Mouse (Mus musculus) neural tube, embryonic 12.5 days (tissue): ENCODE results near the gene Prss12. TPM values are rescaled to one million over a fixed set of nuclear protein-coding genes. Genes with fewer than 3 reads are reported as not detected.

Experiments
- ATAC-seq: fragments of 200-750 bp; cut with Nextera tagmentation; 2 replicates; pipeline ENCODE4 v1.8.0; 2017; ENCODE audit warnings: low read depth, mild to moderate bottlenecking, moderate TSS enrichment, moderate library complexity; ENCODE audit not compliant: low FRiP score
- H3K27ac ChIP-seq: fragments of 300-500 bp; sonication (generic); 2 replicates; pipeline ENCODE4 v1.5.1; 2016
- H3K27me3 ChIP-seq: fragments of 300-500 bp; sonication (generic); replicated peaks from 2 replicates; pipeline ENCODE4 v1.6.1; 2016; ENCODE audit warnings: mild to moderate bottlenecking
- H3K36me3 ChIP-seq: fragments of 300-500 bp; sonication (generic); 2 replicates; pipeline ENCODE4 v1.6.1; 2016; ENCODE audit warnings: mild to moderate bottlenecking
- H3K4me1 ChIP-seq: fragments of 300-500 bp; sonication (generic); 2 replicates; pipeline ENCODE4 v1.6.1; 2016
- H3K4me2 ChIP-seq: fragments of 300-500 bp; sonication (generic); replicated peaks from 2 replicates; pipeline ENCODE4 v1.6.1; 2016; ENCODE audit warnings: mild to moderate bottlenecking
- H3K4me3 ChIP-seq: fragments of 300-500 bp; sonication (generic); 2 replicates; pipeline ENCODE4 v1.5.1; 2016
- H3K9ac ChIP-seq: fragments of 300-500 bp; sonication (generic); 2 replicates; pipeline ENCODE4 v1.6.1; 2016; ENCODE audit warnings: mild to moderate bottlenecking
- H3K9me3 ChIP-seq: fragments of 300-500 bp; sonication (generic); 2 replicates; pipeline ENCODE4 v1.6.1; 2016; ENCODE audit warnings: mild to moderate bottlenecking
- WGBS: fragments of 180-500 bp; shearing (Covaris S2); methylation state at CpG from one replicate; pipeline ENCODE4 v1.1.7; 2016; 5-methylcytosine and 5-hydroxymethylcytosine counted together
- polyA plus RNA-seq: library from polyadenylated mRNA; unstranded; fragments of >200 nt; fragmentation: Nextera tagmentation; extraction: Ambion mirVana; gene quantifications from 2 replicates; pipeline ENCODE4 v1.2.1, GENCODE M21; 2016

The Prss12 gene
- 12.1 and 13.0 TPM in 2 replicates for polyA plus RNA-seq

DNA sequence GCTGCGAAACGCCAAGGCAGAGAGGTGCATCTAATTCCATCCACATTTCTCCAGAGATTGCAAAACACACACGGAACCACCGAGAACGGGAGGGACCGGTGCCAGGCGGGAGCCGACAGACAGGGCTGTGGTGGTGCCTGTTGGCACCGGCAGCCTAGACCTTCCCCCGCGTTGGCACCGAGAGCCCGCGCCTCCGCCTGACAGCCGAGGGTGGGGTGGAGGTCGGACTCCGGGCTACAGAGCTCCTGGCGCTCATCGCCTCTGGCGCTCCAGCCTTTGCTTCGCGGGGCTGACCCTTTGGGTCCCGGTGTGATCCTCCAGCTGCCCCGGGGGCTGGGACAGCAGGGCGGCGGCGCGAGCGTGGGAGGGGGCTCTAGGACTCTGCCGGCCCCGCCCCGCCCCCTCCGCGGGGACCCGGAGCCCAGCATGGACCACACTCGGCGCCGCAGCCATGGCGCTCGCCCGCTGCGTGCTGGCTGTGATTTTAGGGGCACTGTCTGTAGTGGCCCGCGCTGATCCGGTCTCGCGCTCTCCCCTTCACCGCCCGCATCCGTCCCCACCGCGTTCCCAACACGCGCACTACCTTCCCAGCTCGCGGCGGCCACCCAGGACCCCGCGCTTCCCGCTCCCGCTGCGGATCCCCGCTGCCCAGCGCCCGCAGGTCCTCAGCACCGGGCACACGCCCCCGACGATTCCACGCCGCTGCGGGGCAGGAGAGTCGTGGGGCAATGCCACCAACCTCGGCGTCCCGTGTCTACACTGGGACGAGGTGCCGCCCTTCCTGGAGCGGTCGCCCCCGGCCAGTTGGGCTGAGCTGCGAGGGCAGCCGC lies at the start of gene Prss12:
TSS of gene Prss12 (plus strand) at position 206 of the 830 bp plus-strand sequence.
- peak within 1 kb of the TSS; percentile 73 for H3K4me3 ChIP-seq
- H3K27me3 ChIP-seq, result peaks cover 9% of the 10 kb centered on the region; the same call in 1 of the 2 replicates
- H3K27ac ChIP-seq, result no peak within 1 kb of the TSS
- peak within 1 kb of the TSS; percentile 65 for H3K9ac ChIP-seq
- peak within 1 kb of the TSS; percentile 100 for H3K4me2 ChIP-seq
- no peaks in the 10 kb centered on the region for H3K36me3 ChIP-seq
- WGBS, result under 1% methylated on average over 82 of the region's 84 CpGs
- peaks cover 16% of the 10 kb centered on the region for H3K4me1 ChIP-seq
- no peaks in the 10 kb centered on the region for H3K9me3 ChIP-seq
- ATAC-seq, result peak; percentile 80

DNA sequence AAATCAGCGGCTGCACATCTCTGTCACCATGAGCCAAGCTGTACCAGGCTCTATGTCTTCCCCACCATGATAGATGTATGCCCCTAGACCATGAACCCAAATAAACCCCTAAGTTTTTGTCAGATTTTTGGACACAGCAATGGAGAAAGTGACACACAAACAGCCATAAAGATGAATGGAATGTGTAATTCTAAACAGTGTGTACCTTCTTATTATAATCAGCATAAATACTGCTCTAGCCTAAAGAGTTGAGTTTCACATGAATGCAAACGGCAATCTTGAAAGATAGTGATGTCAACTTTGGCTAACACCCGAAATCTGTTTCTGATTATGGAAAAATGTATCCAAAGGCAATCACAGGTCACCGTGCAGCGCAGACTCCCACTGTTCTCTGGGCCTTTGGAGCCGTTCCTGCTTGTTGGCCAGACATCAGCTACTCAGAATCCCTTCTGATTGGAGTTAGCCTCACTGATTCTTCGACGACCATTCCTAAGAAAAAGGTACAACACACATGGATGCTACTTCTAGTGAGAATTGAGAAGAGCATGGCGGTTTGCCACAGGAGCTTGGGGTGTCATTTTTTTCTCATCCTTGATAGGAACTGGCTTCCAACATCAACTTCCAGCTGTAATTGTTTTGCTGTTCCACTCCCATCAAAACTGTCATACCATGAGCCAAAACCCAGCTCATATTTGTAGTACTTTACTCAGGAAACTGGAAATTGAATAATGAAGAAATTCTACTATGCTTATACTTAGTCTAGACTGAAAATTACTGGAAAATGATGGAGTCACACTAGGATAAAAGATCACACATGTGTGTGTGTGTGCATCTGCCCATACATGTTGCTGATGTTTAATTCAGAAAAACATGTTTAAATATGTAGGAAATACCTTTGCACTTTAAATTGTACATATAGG lies 48.9 kb upstream of the Prss12 start:
- Histone ChIP-seq H3K9me3 (no peaks in the 10 kb centered on the region), H3K4me3 (no peak overlapping the region), H3K27me3 (no peaks in the 10 kb centered on the region), H3K4me1 (no peaks in the 10 kb centered on the region), H3K4me2 (no peak overlapping the region), H3K27ac (no peak overlapping the region), H3K9ac (no peak overlapping the region), H3K36me3 (no peaks in the 10 kb centered on the region)
- 81% methylated on average over 9 of the region's 9 CpGs for WGBS
- ATAC-seq, result no peak

DNA sequence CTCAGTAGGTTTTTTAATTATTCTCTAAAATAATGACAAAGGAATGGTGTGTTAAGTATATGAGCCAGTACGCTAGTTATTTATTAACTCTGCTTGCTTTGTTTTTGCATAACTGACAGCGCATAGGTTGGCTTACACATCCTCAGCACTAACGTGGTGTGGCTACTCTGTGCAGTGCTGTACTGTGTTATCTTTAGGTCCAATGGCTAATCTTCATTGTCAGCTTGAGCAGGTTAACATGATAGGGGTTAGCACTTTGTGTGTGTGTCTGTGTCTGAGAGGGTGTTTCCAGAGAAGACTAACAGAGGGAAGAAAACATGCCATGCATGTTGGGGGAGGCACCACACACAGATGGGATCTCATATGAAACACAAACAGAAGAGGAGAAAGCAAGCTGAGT lies 41.8 kb upstream of the Prss12 start:
- Histone ChIP-seq H3K9me3 (no peaks in the 10 kb centered on the region), H3K4me1 (no peaks in the 10 kb centered on the region), H3K4me2 (no peak overlapping the region), H3K27ac (no peak overlapping the region), H3K4me3 (no peak overlapping the region), H3K9ac (no peak overlapping the region), H3K27me3 (no peaks in the 10 kb centered on the region), H3K36me3 (no peaks in the 10 kb centered on the region)
- ATAC-seq, result no peak
- WGBS, result 75% methylated on average over 3 of the region's 3 CpGs

DNA sequence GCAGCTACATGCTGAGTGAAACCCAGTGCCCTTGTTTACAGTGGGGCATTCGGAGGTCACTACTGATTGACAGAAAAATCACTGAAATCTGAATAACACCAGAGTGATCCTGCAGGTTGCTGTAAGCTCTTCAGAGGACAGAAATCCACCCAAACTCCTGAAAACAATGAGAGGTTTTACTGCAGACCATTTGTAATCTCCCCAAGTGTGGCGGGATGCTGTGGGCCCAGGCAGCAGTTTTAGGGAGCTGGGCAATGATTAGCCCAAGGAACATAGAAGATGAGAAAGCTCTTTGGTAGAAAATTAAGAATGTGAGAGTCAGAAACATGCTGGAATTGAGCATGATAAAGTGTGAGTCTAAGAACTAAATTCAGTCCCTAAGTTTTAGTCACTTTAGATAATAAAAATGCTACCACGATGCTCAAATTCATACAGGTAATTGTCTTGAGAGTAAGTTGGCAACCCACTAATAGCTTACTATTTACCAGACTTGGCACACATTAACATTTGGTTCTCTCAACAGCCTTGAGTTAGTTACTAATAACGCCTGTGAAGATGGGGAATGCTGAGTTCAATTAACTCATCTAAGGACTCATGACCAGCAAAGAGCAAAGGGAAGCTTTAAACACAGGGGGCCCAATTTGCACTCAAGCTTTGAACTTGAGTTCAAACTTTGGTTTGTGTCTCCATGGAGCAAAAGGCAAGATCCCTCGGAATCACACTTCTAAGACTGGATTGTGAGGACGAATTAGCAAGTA lies 34.7 kb upstream of the Prss12 start:
- H3K4me3 ChIP-seq, result no peak overlapping the region
- H3K27ac ChIP-seq, result no peak overlapping the region
- no peak overlapping the region for H3K9ac ChIP-seq
- ATAC-seq, result no peak
- H3K27me3 ChIP-seq, result no peaks in the 10 kb centered on the region
- no peaks in the 10 kb centered on the region for H3K36me3 ChIP-seq
- H3K9me3 ChIP-seq, result no peaks in the 10 kb centered on the region
- WGBS, result 73% methylated on average over 6 of the region's 6 CpGs
- no peaks in the 10 kb centered on the region for H3K4me1 ChIP-seq
- H3K4me2 ChIP-seq, result no peak overlapping the region

DNA sequence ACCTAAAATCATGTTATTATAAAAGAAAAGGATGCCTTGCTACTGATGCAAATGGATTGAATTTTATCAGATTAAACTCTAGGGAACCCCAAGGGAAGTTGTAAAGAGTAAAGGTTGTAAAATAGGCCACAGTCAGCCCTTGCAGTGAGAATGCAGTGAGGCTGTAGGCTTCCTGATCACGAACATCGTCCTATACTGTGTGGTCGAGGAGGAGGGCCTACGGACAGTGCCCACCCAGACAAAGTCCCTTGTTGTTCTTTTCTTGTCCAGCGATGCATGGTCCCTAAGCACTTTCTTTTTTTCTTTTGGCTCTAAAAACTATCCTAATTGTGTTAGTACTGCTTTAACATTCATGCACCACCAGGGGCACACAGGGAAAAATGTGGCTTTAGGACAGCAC lies 33.5 kb upstream of the Prss12 start:
- Histone ChIP-seq H3K4me1 (no peaks in the 10 kb centered on the region), H3K36me3 (no peaks in the 10 kb centered on the region), H3K27me3 (no peaks in the 10 kb centered on the region), H3K27ac (no peak overlapping the region), H3K9ac (no peak overlapping the region), H3K4me3 (no peak overlapping the region), H3K4me2 (no peak overlapping the region), H3K9me3 (no peaks in the 10 kb centered on the region)
- WGBS, result 46% methylated on average over 5 of the region's 5 CpGs
- ATAC-seq, result no peak

DNA sequence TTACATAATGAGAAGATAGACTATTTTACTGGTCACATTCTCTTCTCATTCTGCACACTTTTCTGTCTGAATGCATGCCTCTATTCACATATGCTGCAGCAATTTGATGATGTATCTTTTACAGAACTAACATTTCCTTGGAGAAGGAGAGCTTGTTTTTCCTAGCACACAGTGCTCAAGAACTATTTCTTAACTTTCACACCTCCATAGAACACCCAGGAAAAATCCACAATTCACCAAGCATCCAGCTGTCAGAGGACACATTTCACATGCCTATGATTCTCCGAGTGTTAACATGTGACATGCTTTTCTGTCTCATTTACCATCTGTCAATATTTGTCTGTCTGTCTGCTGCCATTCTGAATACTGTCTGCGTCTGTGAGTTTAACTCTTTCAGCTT lies 21.1 kb upstream of the Prss12 start:
- Histone ChIP-seq H3K9me3 (no peaks in the 10 kb centered on the region), H3K27ac (no peak overlapping the region), H3K4me3 (no peak overlapping the region), H3K36me3 (no peaks in the 10 kb centered on the region), H3K9ac (no peak overlapping the region), H3K27me3 (no peaks in the 10 kb centered on the region), H3K4me1 (no peaks in the 10 kb centered on the region), H3K4me2 (no peak overlapping the region)
- no peak for ATAC-seq
- 71% methylated on average over 2 of the region's 2 CpGs for WGBS

DNA sequence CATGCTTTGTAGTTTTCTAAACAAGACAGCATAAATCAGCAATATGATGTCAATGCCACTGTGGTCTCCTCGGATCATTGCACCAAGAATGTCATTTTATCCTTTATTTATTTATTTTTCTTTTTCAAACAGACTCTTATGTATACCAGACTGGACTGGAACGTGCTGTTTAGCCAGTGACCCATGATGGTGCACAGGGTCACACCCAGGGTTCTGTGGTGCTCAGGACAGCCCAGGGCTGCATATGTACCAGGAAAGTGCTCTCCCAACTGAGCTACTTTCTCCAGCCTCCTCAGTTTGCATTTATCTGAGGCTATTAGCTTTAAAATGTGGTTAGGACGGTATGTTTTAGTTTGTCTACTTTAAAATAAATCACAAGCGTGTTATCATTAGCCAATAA lies 18.7 kb upstream of the Prss12 start:
- ATAC-seq, result no peak
- H3K36me3 ChIP-seq, result no peaks in the 10 kb centered on the region
- WGBS, result 61% methylated on average over 4 of the region's 4 CpGs
- H3K27ac ChIP-seq, result no peak overlapping the region
- no peaks in the 10 kb centered on the region for H3K9me3 ChIP-seq
- H3K9ac ChIP-seq, result no peak overlapping the region
- no peaks in the 10 kb centered on the region for H3K27me3 ChIP-seq
- no peak overlapping the region for H3K4me3 ChIP-seq
- no peaks in the 10 kb centered on the region for H3K4me1 ChIP-seq
- no peak overlapping the region for H3K4me2 ChIP-seq

DNA sequence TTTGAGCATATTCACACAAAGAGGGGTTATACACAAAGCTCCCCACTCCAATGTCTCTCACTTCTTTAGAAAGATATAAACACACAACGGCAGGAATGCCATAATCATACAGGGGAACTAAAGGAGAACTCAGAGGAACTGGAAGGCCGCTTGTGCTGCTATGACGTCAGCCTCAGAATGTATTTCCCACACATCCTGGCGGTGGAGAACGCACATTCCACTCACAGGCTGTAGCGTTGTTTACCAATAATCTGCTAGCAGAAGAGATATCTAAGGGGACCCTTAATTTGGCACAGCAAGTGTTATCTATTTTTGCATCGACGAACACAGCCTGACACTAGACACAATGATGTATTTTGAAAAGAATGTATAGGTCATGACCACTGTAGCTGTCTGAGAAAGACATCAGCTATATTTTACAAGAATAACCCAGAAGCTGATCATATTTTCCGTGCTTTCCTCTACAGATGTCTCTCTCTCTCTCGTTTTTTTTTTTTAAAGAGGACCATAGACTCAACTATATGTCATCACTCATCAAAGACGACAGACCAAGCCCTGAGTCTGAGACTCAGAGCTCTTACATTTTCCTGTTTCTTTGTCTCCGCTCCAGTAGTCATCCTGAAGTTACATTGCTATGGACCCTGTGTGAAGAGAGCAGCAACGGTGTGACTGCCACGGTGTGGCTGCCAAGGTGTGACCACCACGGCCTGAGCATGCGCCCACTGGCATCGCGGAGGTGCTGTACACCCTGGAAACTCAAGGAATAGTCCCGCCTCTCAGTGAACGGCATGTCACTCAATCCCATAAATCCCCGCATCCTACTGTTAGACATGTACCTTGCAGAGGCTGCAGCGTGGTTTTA lies 16.9 kb upstream of the Prss12 start:
- Histone ChIP-seq H3K4me2 (no peak overlapping the region), H3K9me3 (no peaks in the 10 kb centered on the region), H3K27me3 (no peaks in the 10 kb centered on the region), H3K4me1 (no peaks in the 10 kb centered on the region), H3K36me3 (no peaks in the 10 kb centered on the region), H3K4me3 (no peak overlapping the region), H3K27ac (no peak overlapping the region), H3K9ac (no peak overlapping the region)
- no peak for ATAC-seq
- WGBS, result 89% methylated on average over 22 of the region's 22 CpGs

DNA sequence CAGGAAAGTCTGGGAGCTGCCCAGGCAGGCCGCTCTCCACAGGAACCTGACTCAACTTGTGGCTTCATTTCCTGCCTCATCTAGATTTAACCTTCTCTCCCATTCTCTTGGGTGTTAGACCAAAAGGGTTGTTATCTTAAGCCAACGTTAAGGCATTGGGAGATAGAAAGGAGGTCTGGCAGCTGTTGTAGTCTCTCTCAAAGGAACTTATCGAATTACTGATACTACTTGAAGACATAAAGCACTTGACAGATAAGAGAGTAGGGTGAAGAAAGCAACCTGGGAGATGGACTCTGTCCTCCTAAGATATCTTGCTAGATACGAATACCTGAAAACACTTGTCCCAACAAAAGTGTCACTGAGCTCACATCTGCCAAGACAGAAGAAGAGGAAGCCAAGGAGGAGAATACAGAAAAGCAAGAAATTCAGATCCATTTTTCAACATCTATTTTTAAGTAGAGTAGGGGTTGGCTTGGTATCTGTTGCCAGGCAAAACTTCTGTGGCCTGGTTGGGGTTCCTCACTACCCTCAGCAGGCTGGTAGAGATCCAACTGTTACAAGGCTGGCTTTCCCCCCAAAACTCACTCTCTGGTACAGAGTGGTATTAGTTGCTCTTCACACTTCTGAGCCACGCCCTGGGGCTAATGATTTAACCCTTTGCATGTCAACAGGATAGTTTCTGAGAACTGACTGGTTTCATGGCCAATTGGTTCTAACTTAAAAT lies 14.6 kb upstream of the Prss12 start:
- H3K9me3 ChIP-seq, result no peaks in the 10 kb centered on the region
- no peaks in the 10 kb centered on the region for H3K4me1 ChIP-seq
- H3K4me3 ChIP-seq, result no peak overlapping the region
- no peak overlapping the region for H3K27ac ChIP-seq
- H3K27me3 ChIP-seq, result no peaks in the 10 kb centered on the region
- H3K4me2 ChIP-seq, result no peak overlapping the region
- no peak for ATAC-seq
- no peak overlapping the region for H3K9ac ChIP-seq
- H3K36me3 ChIP-seq, result no peaks in the 10 kb centered on the region
- WGBS, result 75% methylated on average over 5 of the region's 5 CpGs

DNA sequence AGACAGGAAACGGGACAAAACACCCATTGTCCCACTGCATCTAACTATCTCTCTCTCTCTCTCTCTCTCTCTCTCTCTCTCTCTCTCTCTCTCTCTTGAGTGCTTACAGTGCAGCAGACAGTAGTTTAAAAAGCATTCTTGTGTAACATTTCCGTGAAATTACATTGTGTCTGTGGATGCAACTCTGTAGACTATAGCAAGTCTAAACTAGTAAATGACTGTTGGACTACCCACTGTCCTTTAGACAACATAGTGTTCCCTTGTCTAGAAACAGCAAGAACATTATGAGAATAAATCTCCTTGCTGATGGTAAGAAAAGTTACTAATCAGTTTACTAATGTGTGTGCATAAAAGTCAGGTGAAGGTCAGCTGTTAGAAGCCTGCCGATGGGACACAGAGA lies 13.4 kb upstream of the Prss12 start:
- H3K36me3 ChIP-seq, result no peaks in the 10 kb centered on the region
- no peaks in the 10 kb centered on the region for H3K9me3 ChIP-seq
- H3K4me2 ChIP-seq, result no peak overlapping the region
- no peak for ATAC-seq
- no peak overlapping the region for H3K4me3 ChIP-seq
- no peaks in the 10 kb centered on the region for H3K27me3 ChIP-seq
- H3K27ac ChIP-seq, result no peak overlapping the region
- no peak overlapping the region for H3K9ac ChIP-seq
- H3K4me1 ChIP-seq, result no peaks in the 10 kb centered on the region
- 84% methylated on average over 3 of the region's 3 CpGs for WGBS

DNA sequence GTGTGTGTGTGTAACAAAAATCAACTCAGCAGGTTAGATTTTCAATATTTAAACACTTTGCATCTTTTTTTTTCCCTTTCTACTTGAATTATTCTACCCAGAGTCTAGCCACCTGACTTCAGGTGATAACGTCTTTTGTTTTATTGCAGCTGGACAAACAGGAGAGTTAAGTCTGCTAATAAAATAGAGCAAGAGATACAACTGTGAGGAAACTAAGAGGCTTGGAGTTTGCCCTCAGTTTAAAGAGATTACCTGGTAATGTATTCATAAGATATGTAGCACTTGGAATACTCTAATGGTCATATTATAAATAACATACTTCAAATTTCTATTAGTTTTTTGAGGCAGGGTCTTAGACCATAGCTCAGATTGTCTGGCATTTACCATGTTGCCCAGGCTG lies 9.1 kb upstream of the Prss12 start:
- no peaks in the 10 kb centered on the region for H3K9me3 ChIP-seq
- H3K36me3 ChIP-seq, result no peaks in the 10 kb centered on the region
- no peak overlapping the region for H3K27ac ChIP-seq
- ATAC-seq, result no peak
- no peaks in the 10 kb centered on the region for H3K27me3 ChIP-seq
- no peak overlapping the region for H3K9ac ChIP-seq
- no peak overlapping the region for H3K4me3 ChIP-seq
- no peak overlapping the region for H3K4me2 ChIP-seq
- WGBS, result 89% methylated on average over 1 of the region's 1 CpGs
- H3K4me1 ChIP-seq, result no peaks in the 10 kb centered on the region
